Mouse (Mus musculus) midbrain, embryonic 15.5 days (tissue): ENCODE results near the gene Syn1. TPM values are rescaled to one million over a fixed set of nuclear protein-coding genes. Genes with fewer than 3 reads are reported as not detected.
A peak's percentile ranks its signal among the peaks of the same experiment; 100 is the strongest.

Experiments used
- ATAC-seq: fragments of 200-750 bp; cut with Nextera tagmentation; replicated peaks from 2 replicates; pipeline ENCODE4 v1.8.0; 2017; ENCODE audit warnings: moderate TSS enrichment
- H3K27ac ChIP-seq: fragments of 300-500 bp; sonication (generic); 2 replicates; pipeline ENCODE4 v1.5.1; 2015; ENCODE audit warnings: mild to moderate bottlenecking, inconsistent platforms
- H3K27me3 ChIP-seq: fragments of 300-500 bp; sonication (generic); replicated peaks from 2 replicates; pipeline ENCODE4 v1.6.1; 2015; ENCODE audit warnings: inconsistent platforms
- H3K36me3 ChIP-seq: fragments of 300-500 bp; sonication (generic); replicated peaks from 2 replicates; pipeline ENCODE4 v1.6.1; 2015; ENCODE audit warnings: inconsistent platforms
- H3K4me1 ChIP-seq: fragments of 300-500 bp; sonication (generic); 2 replicates; pipeline ENCODE4 v1.6.1; 2015; ENCODE audit warnings: inconsistent platforms
- H3K4me2 ChIP-seq: fragments of 300-500 bp; sonication (generic); 2 replicates; pipeline ENCODE4 v1.6.1; 2015; ENCODE audit warnings: inconsistent platforms, mild to moderate bottlenecking, moderate library complexity
- H3K4me3 ChIP-seq: fragments of 300-500 bp; sonication (generic); 2 replicates; pipeline ENCODE4 v1.5.1; 2015; ENCODE audit warnings: mild to moderate bottlenecking, inconsistent platforms
- H3K9ac ChIP-seq: fragments of 300-500 bp; sonication (generic); 2 replicates; pipeline ENCODE4 v1.6.1; 2015; ENCODE audit warnings: mild to moderate bottlenecking, inconsistent platforms
- H3K9me3 ChIP-seq: fragments of 300-500 bp; sonication (generic); 2 replicates; pipeline ENCODE4 v1.6.1; 2016; ENCODE audit warnings: inconsistent platforms
- WGBS: fragments of 180-500 bp; shearing (Covaris S2); methylation state at CpG from one replicate; pipeline ENCODE4 v1.1.7; 2015; ENCODE audit warnings: mixed read lengths; 5-methylcytosine and 5-hydroxymethylcytosine counted together
- polyA plus RNA-seq: library from polyadenylated mRNA; unstranded; fragments of >200 nt; fragmentation: Nextera tagmentation; extraction: Ambion mirVana; gene quantifications from 2 replicates; pipeline ENCODE4 v1.2.1, GENCODE M21; 2015

The Syn1 gene
- polyA plus RNA-seq, 1 experiment from 2014 or later = 76.8 TPM

DNA sequence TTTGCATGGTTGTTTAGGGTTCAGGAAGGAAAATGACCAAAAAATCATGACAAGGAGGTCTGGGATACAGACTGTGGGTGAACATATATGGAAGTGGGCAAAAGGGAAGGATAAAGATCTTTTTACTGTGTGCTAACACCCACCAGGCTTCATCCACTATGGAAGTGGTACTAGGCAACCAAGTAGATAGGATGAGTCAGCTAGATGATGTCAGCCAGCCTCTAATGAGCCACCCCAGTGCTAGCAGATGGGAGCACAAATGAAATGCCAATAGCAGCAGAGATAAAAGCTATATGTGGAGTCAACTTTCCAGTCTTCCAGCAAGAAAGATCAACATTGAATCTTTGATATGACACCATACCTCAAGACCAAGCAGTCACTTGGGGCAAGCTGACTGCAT, 5.7 kb downstream of the Syn1 start:
- Histone ChIP-seq H3K4me1 (peaks cover 19% of the 10 kb centered on the region; the same call in 1 of the 2 replicates), H3K4me3 (no peak overlapping the region), H3K27me3 (no peaks in the 10 kb centered on the region), H3K27ac (no peak overlapping the region), H3K36me3 (no peaks in the 10 kb centered on the region), H3K9ac (no peak overlapping the region), H3K4me2 (no peak overlapping the region), H3K9me3 (no peaks in the 10 kb centered on the region)
- no peak for ATAC-seq

DNA sequence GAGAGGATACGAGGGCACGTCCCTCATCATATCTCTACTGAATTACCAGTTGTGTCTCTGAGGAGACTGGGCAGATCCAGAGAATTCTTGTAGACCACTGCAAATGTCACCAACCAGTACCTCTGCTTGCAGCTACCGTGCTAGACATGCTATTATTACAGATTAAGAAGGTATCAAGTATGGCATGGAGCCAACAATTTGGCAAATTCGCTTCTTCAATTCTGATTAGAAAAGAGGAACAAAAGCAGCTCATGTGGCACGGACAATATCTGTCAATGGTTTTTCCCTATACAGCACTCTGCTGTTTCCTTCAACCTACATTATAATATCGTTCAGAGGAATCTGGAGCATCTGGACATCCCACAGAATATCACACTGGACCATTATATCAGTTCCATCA, 7.1 kb downstream of the Syn1 start:
- ATAC-seq = no peak
- WGBS = 82% methylated on average over 6 of the region's 6 CpGs
- no peak overlapping the region for H3K4me3 ChIP-seq
- H3K4me2 ChIP-seq = no peak overlapping the region
- H3K9me3 ChIP-seq = no peaks in the 10 kb centered on the region
- H3K4me1 ChIP-seq = peaks cover 13% of the 10 kb centered on the region; the same call in 1 of the 2 replicates
- H3K27ac ChIP-seq = no peak overlapping the region
- no peak overlapping the region for H3K9ac ChIP-seq
- H3K36me3 ChIP-seq = no peaks in the 10 kb centered on the region
- H3K27me3 ChIP-seq = no peaks in the 10 kb centered on the region

DNA sequence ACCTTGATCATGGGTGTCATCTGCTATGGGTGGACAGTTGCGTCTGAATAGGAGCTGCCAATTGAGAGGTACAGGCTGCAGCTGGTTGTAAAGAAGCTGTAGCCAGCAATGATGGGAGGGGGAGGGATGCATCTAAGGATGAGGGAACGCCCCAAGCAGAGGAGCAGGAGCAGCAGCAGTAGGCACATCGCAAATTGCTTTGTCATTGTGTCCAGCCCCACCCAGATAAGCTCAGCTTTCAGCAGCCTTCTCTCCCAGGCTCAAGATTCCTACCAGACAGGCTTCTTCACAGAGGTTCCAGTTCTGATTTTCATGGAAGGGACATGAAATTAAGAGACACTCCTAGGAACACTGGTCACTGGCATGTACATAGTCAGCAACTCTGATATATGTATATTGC, 10.7 kb downstream of the Syn1 start:
- Histone ChIP-seq H3K4me1 (no peaks in the 10 kb centered on the region), H3K9me3 (no peaks in the 10 kb centered on the region), H3K27ac (no peak overlapping the region), H3K27me3 (no peaks in the 10 kb centered on the region), H3K4me2 (no peak overlapping the region), H3K36me3 (0 out of 2 replicates have a peak, but pooled peaks cover 2% of the 10 kb centered on the region), H3K9ac (no peak overlapping the region), H3K4me3 (no peak overlapping the region)
- WGBS = 47% methylated on average over 3 of the region's 3 CpGs
- no peak for ATAC-seq

DNA sequence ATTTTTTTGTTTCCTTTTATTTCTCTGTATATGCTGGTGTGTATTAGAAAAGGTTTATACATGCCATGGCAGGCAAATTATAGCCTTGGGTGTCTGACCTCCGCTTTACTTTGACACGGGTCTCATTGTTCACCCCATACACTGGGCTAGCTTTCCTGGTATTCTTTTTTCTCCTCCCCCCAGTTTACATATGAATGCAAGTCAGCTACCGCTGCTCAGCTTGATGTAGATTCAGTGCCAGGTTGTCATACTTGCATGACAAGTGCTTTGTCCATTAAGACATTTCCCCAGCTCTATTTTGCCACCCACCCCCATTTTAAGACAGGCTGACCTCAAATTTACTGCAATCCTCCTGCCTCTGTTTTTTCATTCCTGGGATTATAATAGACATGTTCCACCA, 45.6 kb downstream of the Syn1 start:
- 12% methylated on average over 3 of the region's 3 CpGs for WGBS
- no peaks in the 10 kb centered on the region for H3K36me3 ChIP-seq
- no peak for ATAC-seq

DNA sequence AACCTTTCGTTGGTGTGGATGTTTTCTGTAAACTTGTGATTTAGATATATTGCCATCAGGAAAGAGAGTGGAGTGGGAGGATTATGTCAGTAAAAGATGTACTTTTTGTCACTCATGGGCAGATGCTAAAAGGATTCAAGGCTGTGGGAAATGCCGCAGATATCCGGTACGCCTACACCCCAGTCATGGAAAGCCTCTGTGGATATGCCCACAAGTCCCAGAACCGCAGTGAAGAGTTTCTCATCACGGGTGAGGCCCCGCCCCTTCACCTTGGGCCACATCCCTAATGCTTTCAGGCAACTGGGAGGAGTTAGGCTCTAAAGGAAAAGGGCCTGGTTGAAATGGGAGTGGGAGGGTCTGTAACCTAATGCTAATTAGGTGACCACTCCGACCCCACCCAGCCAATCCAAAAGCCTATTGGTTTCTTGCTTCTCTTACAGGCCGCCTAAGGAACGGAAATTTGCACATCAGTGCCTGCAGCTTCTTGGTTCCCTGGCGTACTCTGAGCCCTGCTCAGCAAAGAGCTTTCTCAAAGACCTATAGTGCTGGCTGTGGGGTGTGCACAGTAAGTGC, 47.8 kb downstream of the Syn1 start:
- Histone ChIP-seq H3K36me3 (no peaks in the 10 kb centered on the region), H3K4me2 (no peak overlapping the region)

More for the DNA sequence above, 45.6 kb downstream of the Syn1 start:
- Histone ChIP-seq H3K27ac (no peak overlapping the region), H3K4me2 (no peak overlapping the region), H3K27me3 (no peaks in the 10 kb centered on the region), H3K9me3 (no peaks in the 10 kb centered on the region), H3K4me1 (no peaks in the 10 kb centered on the region), H3K4me3 (no peak overlapping the region), H3K9ac (no peak overlapping the region)

DNA sequence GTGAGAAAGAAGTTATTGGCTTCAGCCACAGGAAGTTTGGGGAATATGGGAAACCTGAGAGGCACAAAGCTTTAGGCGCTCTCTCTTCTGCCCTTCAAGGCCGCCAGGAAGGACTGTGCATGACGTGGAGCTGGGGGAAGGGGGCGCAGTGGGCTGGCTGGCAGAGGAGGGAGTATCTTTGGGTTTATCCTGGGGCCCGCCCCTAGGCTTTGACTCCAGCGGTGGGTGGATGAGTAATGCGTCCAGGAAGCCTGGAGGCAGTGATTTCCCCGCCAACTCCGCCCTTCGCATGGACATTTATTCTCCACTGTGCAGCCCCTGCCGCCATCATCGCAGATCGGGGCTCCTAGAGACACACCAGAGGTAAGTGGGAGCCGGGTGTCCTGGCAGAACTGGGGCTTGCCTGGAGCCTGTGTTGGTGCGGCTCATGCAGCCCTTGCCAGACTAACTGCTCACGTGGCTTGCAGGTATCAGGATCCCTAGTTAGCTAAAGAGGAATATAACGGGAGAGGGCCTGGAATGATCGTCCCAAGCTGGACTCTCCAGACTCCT, 50.8 kb downstream of the Syn1 start, which contains the start of gene Timp1:
Gene Timp1, plus strand, starts transcription at position 205 of the 552 bp plus-strand sequence.
- no peak within 1 kb of the TSS for H3K4me3 ChIP-seq
- 0 out of 2 replicates have a peak within 1 kb of the TSS, but pooled peaks have one; percentile 9 for H3K4me2 ChIP-seq
- no peak for ATAC-seq
- WGBS = 24% methylated on average over 18 of the region's 18 CpGs
- no peaks in the 10 kb centered on the region for H3K4me1 ChIP-seq
- H3K9me3 ChIP-seq = no peaks in the 10 kb centered on the region
- H3K36me3 ChIP-seq = no peaks in the 10 kb centered on the region
- H3K9ac ChIP-seq = no peak within 1 kb of the TSS
- H3K27me3 ChIP-seq = no peaks in the 10 kb centered on the region
- H3K27ac ChIP-seq = no peak within 1 kb of the TSS

More for the DNA sequence above, 47.8 kb downstream of the Syn1 start:
- Histone ChIP-seq H3K4me1 (no peaks in the 10 kb centered on the region), H3K4me3 (no peak overlapping the region), H3K27ac (no peak overlapping the region), H3K27me3 (no peaks in the 10 kb centered on the region), H3K9ac (no peak overlapping the region), H3K9me3 (no peaks in the 10 kb centered on the region)
- ATAC-seq = no peak
- 31% methylated on average over 11 of the region's 11 CpGs for WGBS

DNA sequence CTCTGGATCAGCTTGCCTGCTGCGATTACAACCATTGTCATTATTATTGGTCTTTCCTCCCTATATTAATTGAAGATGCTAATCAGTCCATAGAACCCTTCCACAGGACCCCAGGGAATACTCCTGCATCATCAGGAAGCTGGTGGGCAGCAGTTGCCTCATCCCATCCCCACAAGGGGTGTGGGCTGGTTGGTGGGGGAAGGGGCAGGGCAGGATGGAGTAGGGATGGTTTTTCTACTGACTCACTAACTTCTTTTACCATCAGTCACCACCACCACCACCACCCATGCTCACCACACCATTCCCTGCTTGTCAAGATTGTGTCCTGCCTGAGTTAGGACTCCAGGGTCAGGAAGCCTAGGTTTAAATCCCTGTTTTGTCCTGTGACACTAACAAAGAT, 51.6 kb downstream of the Syn1 start:
- WGBS = 66% methylated on average over 1 of the region's 1 CpGs
- no peaks in the 10 kb centered on the region for H3K27me3 ChIP-seq
- no peaks in the 10 kb centered on the region for H3K36me3 ChIP-seq
- no peak overlapping the region for H3K9ac ChIP-seq
- no peaks in the 10 kb centered on the region for H3K9me3 ChIP-seq
- no peak overlapping the region for H3K27ac ChIP-seq
- no peak overlapping the region for H3K4me3 ChIP-seq
- no peak overlapping the region for H3K4me2 ChIP-seq
- H3K4me1 ChIP-seq = no peaks in the 10 kb centered on the region
- no peak for ATAC-seq

DNA sequence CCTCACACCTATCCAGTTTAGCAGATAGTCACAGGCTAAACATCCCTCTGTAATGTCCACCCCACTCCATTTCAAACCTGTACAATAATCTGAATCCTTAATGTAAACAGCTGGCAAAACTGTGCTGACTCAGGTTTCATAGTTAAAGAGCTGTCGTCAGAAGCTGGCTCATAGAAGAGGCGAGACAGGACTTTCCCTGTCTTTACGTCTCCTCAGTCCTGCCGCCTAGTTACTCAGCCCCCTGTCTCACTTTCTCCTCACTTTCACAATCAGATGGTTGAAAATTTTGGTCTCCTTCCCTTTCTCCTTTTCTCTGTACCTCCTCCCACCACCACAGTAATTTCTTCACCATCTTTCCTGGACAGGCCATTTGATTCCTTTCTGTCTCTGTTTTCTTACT, 52.7 kb downstream of the Syn1 start:
- WGBS = 70% methylated on average over 4 of the region's 4 CpGs
- no peak for ATAC-seq

DNA sequence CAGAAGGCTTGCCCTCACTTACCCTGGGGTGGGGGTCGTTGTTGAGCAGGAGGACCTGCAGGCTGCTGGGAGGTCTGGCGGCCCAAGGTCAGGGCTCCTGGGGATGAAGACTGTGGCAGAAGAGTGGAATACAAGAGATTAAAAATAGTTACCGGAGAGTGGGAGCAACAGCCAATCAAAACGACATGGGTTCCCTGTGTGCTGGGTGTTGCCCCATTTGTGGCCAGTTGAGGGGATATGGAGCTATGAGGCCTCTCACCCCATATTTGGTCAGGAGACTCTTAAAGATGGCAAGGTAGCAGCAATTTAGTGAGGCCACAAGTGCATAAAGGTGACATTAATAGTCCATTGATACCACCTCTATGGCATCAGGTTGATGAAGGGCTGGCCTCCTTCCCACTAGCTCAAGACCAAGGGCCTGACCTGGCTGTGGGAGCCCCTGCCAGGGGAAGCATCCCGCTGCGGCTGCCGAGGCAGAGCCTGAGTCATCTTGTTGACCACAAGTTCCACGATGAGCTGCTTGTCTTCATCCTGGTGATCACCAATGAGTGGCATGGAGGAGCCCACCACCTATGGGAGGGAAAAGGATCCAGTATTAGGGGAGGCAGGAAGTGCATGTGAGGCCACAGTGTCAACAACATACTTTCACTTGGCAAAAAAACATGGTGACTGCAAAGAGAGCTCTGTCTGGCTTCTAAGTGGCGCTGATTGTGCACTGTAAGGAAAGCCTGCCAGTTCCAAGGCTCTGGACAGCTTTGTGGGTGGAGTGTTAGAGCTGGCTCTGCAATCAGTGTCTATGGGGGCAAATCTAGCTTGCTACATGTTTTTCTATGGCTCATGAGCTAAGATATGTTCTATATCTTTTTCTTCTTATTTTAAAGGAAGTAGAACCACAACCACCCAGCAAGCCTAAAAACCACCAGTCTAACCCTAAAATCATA, 57.4 kb downstream of the Syn1 start:
- Histone ChIP-seq H3K4me1 (no peaks in the 10 kb centered on the region), H3K4me2 (no peak overlapping the region), H3K9me3 (no peaks in the 10 kb centered on the region), H3K9ac (no peak overlapping the region), H3K27me3 (no peaks in the 10 kb centered on the region), H3K27ac (no peak overlapping the region), H3K36me3 (no peaks in the 10 kb centered on the region), H3K4me3 (no peak overlapping the region)
- WGBS = 84% methylated on average over 9 of the region's 9 CpGs
- ATAC-seq = no peak

More for the DNA sequence above, 52.7 kb downstream of the Syn1 start:
- Histone ChIP-seq H3K27me3 (no peaks in the 10 kb centered on the region), H3K9ac (no peak overlapping the region), H3K4me2 (no peak overlapping the region), H3K4me1 (no peaks in the 10 kb centered on the region), H3K36me3 (no peaks in the 10 kb centered on the region), H3K9me3 (no peaks in the 10 kb centered on the region), H3K4me3 (no peak overlapping the region), H3K27ac (no peak overlapping the region)

DNA sequence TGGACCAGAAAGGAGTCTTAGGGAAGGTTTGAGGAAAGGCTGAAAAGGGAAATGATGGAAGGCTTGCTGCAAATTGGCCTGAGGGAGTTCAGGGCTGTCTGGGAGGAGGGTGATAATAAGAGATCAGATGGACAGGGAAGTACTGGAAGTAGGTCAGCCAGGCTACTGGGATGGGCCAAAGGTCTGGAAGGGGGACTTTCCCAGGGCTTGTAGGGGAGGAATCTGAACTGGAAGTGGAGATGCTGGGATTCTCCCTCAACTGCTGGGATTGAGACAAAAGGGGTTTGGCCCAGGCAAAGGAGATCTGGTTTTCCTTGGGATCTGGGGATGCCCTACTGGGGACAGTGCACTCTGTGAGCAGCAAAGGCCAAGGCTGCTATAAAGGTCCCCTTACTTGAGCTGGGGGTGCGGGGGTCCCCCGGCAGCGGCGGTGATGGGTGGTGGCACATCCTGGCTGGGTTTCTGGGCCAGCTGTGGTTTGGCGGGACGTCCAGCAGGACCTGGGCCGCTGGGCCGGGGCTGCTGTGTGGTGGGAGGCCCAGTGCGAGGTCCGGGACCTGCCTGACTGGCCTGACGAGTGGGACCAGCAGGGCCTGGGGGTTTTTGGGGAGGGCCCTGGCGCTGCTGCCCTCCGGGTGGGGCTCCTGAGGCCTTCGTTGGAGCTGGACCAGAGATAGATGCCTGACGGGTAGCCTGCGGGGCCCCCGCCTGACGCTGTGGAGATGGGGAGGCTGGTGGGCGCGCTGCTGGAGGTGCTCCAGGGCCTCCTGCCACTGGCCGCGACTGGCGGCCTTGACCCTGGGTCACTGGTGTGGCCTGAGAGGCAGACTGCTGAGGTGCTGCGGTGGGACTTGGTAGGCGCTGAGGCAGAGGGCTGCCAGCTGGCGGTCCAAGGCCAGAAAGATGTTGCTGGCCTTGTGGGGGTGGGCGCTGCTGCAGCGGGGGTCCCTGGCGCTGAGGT, 58.4 kb downstream of the Syn1 start:
- no peaks in the 10 kb centered on the region for H3K4me1 ChIP-seq
- ATAC-seq = 0 out of 2 replicates have a peak, but pooled peaks have one; percentile 7
- no peak overlapping the region for H3K27ac ChIP-seq
- no peak overlapping the region for H3K9ac ChIP-seq
- no peak overlapping the region for H3K4me3 ChIP-seq
- H3K36me3 ChIP-seq = no peaks in the 10 kb centered on the region
- WGBS = 50% methylated on average over 27 of the region's 29 CpGs
- no peak overlapping the region for H3K4me2 ChIP-seq
- no peaks in the 10 kb centered on the region for H3K9me3 ChIP-seq
- no peaks in the 10 kb centered on the region for H3K27me3 ChIP-seq

DNA sequence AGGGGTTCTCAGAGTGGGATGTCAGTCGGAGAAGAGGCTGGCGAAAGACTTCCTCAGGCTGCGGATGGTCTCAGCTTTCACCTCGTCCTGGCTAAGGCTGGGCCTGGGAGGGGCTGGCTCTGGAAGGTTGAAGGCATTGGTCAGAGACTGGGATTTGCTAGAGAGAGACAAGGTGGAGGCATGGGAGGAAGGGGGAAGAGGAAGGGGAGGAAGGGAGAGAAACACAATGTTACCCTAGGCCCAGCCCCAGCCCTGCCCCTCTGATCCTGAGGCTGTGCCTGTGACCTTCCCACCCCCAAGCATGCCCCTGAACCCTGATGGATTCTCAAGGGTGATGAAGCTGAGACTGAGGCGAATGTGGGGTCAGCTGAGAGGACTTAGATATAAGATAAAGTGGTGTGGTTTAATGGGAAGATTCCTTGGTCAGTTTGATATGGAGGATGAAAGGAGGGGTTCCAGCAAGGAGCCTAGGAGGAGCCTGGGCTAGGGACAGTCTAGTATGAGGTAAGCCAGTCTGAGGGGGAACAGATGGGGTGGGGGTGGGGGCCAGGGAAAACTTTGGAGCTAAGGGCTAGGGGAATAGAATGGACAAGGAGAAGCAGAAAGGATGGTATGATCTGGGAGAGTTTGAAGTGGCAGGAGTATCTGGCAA, 59.2 kb downstream of the Syn1 start:
- H3K27ac ChIP-seq = no peak overlapping the region
- 56% methylated on average over 5 of the region's 5 CpGs for WGBS
- H3K4me1 ChIP-seq = no peaks in the 10 kb centered on the region
- ATAC-seq = no peak
- no peaks in the 10 kb centered on the region for H3K36me3 ChIP-seq
- no peaks in the 10 kb centered on the region for H3K9me3 ChIP-seq
- H3K4me2 ChIP-seq = no peak overlapping the region
- H3K9ac ChIP-seq = no peak overlapping the region
- no peak overlapping the region for H3K4me3 ChIP-seq
- no peaks in the 10 kb centered on the region for H3K27me3 ChIP-seq
